22 mouse cellular contexts compared by ENCODE assay signal in genomic region chr3:139950016-139950705, GRCm38 (mm10).
DNase-seq lines count a peak whose midpoint lies in the region; ATAC-seq and TF ChIP-seq lines count a peak whose summit lies in the region.
"Had no signal": no experiment of that assay in that cellular context is flagged by ENCODE, and none has a peak within 500 bp of the region (broad histone marks: within the 10 kb centered on the region; RNA-seq: fewer than 3 reads in every experiment).

No protein-coding gene starts in this region.

- H3K9me3 ChIP-seq in hindbrain, postnatal 0 days (ENCODE audit: low read length), result no peaks in the 10 kb centered on the region
- H3K9me3 ChIP-seq in hindbrain, embryonic 10.5 days, result no peaks in the 10 kb centered on the region
- no peaks in the 10 kb centered on the region for H3K9me3 ChIP-seq in forebrain, embryonic 12.5 days
- H3K9me3 ChIP-seq: embryonic facial prominence, embryonic 13.5 days; limb, embryonic 13.5 days; liver, embryonic 13.5 days; lung, embryonic 15.5 days; neural tube, embryonic 12.5 days; stomach, embryonic 15.5 days had no signal

- peak overlapping the region; percentile 9; the same call in 1 of the 2 replicates for H3K27ac ChIP-seq in hindbrain, postnatal 0 days
- H3K27ac ChIP-seq in hindbrain, embryonic 10.5 days, result no peak overlapping the region
- no peak overlapping the region for H3K27ac ChIP-seq in forebrain, embryonic 12.5 days
- H3K27ac ChIP-seq: embryonic facial prominence, embryonic 13.5 days; limb, embryonic 13.5 days; liver, embryonic 13.5 days; lung, embryonic 15.5 days; neural tube, embryonic 12.5 days; stomach, embryonic 15.5 days had no signal

- no peaks in the 10 kb centered on the region for H3K4me1 ChIP-seq in hindbrain, postnatal 0 days (ENCODE audit: insufficient read depth, low read length)
- no peaks in the 10 kb centered on the region for H3K4me1 ChIP-seq in hindbrain, embryonic 10.5 days (replicated peaks)
- H3K4me1 ChIP-seq in forebrain, embryonic 12.5 days, result no peaks in the 10 kb centered on the region
- H3K4me1 ChIP-seq: embryonic facial prominence, embryonic 13.5 days; limb, embryonic 13.5 days; liver, embryonic 13.5 days; lung, embryonic 15.5 days; neural tube, embryonic 12.5 days; stomach, embryonic 15.5 days had no signal

- H3K4me2 ChIP-seq in hindbrain, postnatal 0 days (ENCODE audit: low read depth, low read length), result no peak overlapping the region
- H3K4me2 ChIP-seq in forebrain, embryonic 12.5 days, result no peak overlapping the region
- H3K4me2 ChIP-seq: embryonic facial prominence, embryonic 13.5 days; limb, embryonic 13.5 days; liver, embryonic 13.5 days; lung, embryonic 15.5 days; midbrain, embryonic 11.5 days; neural tube, embryonic 12.5 days; stomach, embryonic 15.5 days had no signal

- 61% methylated on average over 8 of the region's 8 CpGs for WGBS in hindbrain, postnatal 0 days
- 90% methylated on average over 8 of the region's 8 CpGs for WGBS in hindbrain, embryonic 10.5 days
- WGBS in forebrain, embryonic 12.5 days, result 89% methylated on average over 8 of the region's 8 CpGs

- no peaks in the 10 kb centered on the region for H3K27me3 ChIP-seq in hindbrain, postnatal 0 days (ENCODE audit: insufficient read depth, low read length)
- H3K27me3 ChIP-seq in hindbrain, embryonic 10.5 days (ENCODE audit: insufficient read depth, poor library complexity, severe bottlenecking), result no peaks in the 10 kb centered on the region
- H3K27me3 ChIP-seq in forebrain, embryonic 12.5 days, result no peaks in the 10 kb centered on the region
- H3K27me3 ChIP-seq: CH12.LX; embryonic facial prominence, embryonic 13.5 days; limb, embryonic 13.5 days; liver, embryonic 13.5 days; lung, embryonic 15.5 days; neural tube, embryonic 12.5 days; stomach, embryonic 15.5 days had no signal

- peak; percentile 48 for DNase-seq in hindbrain, postnatal 0 days (ENCODE audit: low spot score)
- DNase-seq in hindbrain, embryonic 10.5 days (ENCODE audit: low spot score), result no peak
- DNase-seq in retina, postnatal 1 day, result peak; percentile 6
- DNase-seq in retina, embryonic 14.5 days (ENCODE audit: low spot score), result no peak
- peak; percentile 47 for DNase-seq in cerebellum, adult 9-11 months
- no peak for DNase-seq in lung, postnatal 10 days
- DNase-seq: adrenal gland, postnatal 25 days; gastrocnemius, postnatal 36 days; kidney, adult 11 months; kidney, postnatal 14 days; liver, embryonic 13.5 days; spleen, adult 18-20 months; thymus, adult 18-20 months; thymus, postnatal 4 days had no signal

- no peak for TF ChIP-seq CTCF in hindbrain, postnatal 0 days (IDR thresholded peaks at IDR 0.05; ENCODE audit: low read depth)

- H3K4me3 ChIP-seq in hindbrain, postnatal 0 days (ENCODE audit: low read length), result no peak overlapping the region
- H3K4me3 ChIP-seq in hindbrain, embryonic 10.5 days, result no peak overlapping the region
- no peak overlapping the region for H3K4me3 ChIP-seq in forebrain, embryonic 12.5 days (replicated peaks)
- H3K4me3 ChIP-seq: embryonic facial prominence, embryonic 13.5 days; limb, embryonic 13.5 days; liver, embryonic 13.5 days; lung, embryonic 15.5 days; neural tube, embryonic 12.5 days; stomach, embryonic 15.5 days had no signal

- H3K36me3 ChIP-seq in hindbrain, postnatal 0 days (ENCODE audit: insufficient read depth, low read length), result no peaks in the 10 kb centered on the region
- no peaks in the 10 kb centered on the region for H3K36me3 ChIP-seq in hindbrain, embryonic 10.5 days
- H3K36me3 ChIP-seq in forebrain, embryonic 12.5 days (replicated peaks), result no peaks in the 10 kb centered on the region
- H3K36me3 ChIP-seq: embryonic facial prominence, embryonic 13.5 days; limb, embryonic 13.5 days; liver, embryonic 13.5 days; lung, embryonic 15.5 days; neural tube, embryonic 12.5 days; stomach, embryonic 15.5 days had no signal

- no peak for ATAC-seq in hindbrain, postnatal 0 days
- ATAC-seq in forebrain, embryonic 12.5 days (ENCODE audit: low FRiP score), result no peak

- H3K9ac ChIP-seq in hindbrain, postnatal 0 days (replicated peaks; ENCODE audit: low read length), result no peak overlapping the region
- no peak overlapping the region for H3K9ac ChIP-seq in forebrain, embryonic 12.5 days
- H3K9ac ChIP-seq: embryonic facial prominence, embryonic 13.5 days; limb, embryonic 13.5 days; liver, embryonic 13.5 days; lung, embryonic 15.5 days; neural tube, embryonic 12.5 days; stomach, embryonic 15.5 days had no signal

Comparison
In these comparisons a context has a peak if more than half of its experiments do, and no peak if none do; other contexts are left out.
1. DNase-seq: peak in hindbrain, postnatal 0 days (single experiment), retina, postnatal 1 day (single experiment) and cerebellum, adult 9-11 months (single experiment); none in hindbrain, embryonic 10.5 days (single experiment), retina, embryonic 14.5 days (single experiment) and lung, postnatal 10 days (single experiment).